Mouse (Mus musculus): Measurements from ENCODE around the gene Dlx2. TPM values are rescaled to one million over a fixed set of nuclear protein-coding genes. Genes with fewer than 3 reads are reported as not detected.

Gene Dlx2
- polyA plus RNA-seq, 1 experiment = 0.11 TPM

- Histone ChIP-seq H3K4me3 (ENCODE audit: control insufficient read depth, low read depth, low read length) (no peak overlapping the region), H3K4me1 (ENCODE audit: control insufficient read depth, insufficient read depth, low read length) (peaks cover 15% of the 10 kb centered on the region), H3K36me3 (ENCODE audit: control insufficient read depth, insufficient read depth, low read length) (no peaks in the 10 kb centered on the region), H3K27ac (ENCODE audit: control insufficient read depth, insufficient read depth, low read depth, low read length) (no peak overlapping the region), H3K27me3 (ENCODE audit: control insufficient read depth, insufficient read depth, low read length) (no peaks in the 10 kb centered on the region)
- TF ChIP-seq CTCF (IDR thresholded peaks at IDR 0.05; ENCODE audit: control insufficient read depth, insufficient read depth, insufficient replicate concordance, low read depth, low read length) (no peak), POLR2A (IDR thresholded peaks at IDR 0.05; ENCODE audit: control insufficient read depth, low read depth, low read length) (no peak)
Observed at GRCm38 (mm10) chr2:71523431-71523830, 23.1 kb downstream of the Dlx2 start.

GRCm38 (mm10) chr2:71522871-71523270, 23.7 kb downstream of the Dlx2 start:
- H3K4me1 ChIP-seq (ENCODE audit: control insufficient read depth, insufficient read depth, low read length) = peaks cover 15% of the 10 kb centered on the region
- H3K27me3 ChIP-seq (ENCODE audit: control insufficient read depth, insufficient read depth, low read length) = no peaks in the 10 kb centered on the region
- no peak overlapping the region for H3K27ac ChIP-seq (ENCODE audit: control insufficient read depth, insufficient read depth, low read depth, low read length)
- no peak overlapping the region for H3K4me3 ChIP-seq (ENCODE audit: control insufficient read depth, low read depth, low read length)
- TF ChIP-seq POLR2A (IDR thresholded peaks at IDR 0.05; ENCODE audit: control insufficient read depth, low read depth, low read length) = no peak
- no peak for TF ChIP-seq CTCF (IDR thresholded peaks at IDR 0.05; ENCODE audit: control insufficient read depth, insufficient read depth, insufficient replicate concordance, low read depth, low read length)
- H3K36me3 ChIP-seq (ENCODE audit: control insufficient read depth, insufficient read depth, low read length) = no peaks in the 10 kb centered on the region

DNA sequence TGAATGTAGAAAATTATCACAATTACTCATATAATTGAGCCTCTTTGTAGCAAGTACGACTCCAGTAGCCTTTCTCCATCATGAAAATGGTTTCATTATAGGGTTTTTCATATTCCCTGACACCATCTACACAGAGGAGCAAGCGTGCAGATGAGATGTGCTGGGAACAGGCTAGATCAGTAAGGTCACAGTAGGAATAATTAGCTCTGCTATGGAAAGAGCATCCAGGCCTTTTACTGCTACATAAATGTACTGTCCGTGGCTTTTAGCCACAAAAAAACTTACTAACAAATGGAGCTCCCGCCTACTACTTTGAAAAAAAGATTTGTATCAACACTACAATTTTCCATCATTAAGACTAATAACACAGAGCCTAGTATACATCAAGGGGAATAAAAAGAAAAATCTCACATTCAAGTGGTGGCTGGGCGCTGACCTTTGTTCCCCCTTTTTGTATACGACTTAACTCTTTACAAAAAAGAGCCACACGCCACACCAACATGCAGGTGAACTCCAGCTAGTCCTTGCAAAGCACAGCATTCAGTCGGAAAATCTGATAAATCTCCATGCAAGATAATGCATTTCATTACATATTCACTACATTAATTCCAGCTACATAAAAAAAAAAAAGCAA, 29.0 kb downstream of the Dlx2 start:
- TF ChIP-seq CTCF (IDR thresholded peaks at IDR 0.05; ENCODE audit: control insufficient read depth, insufficient read depth, insufficient replicate concordance, low read depth, low read length) = no peak
- TF ChIP-seq POLR2A (IDR thresholded peaks at IDR 0.05; ENCODE audit: control insufficient read depth, low read depth, low read length) = no peak
- Histone ChIP-seq H3K27me3 (ENCODE audit: control insufficient read depth, insufficient read depth, low read length) (no peaks in the 10 kb centered on the region), H3K36me3 (ENCODE audit: control insufficient read depth, insufficient read depth, low read length) (no peaks in the 10 kb centered on the region), H3K4me3 (ENCODE audit: control insufficient read depth, low read depth, low read length) (no peak overlapping the region), H3K27ac (ENCODE audit: control insufficient read depth, insufficient read depth, low read depth, low read length) (no peak overlapping the region), H3K4me1 (ENCODE audit: control insufficient read depth, insufficient read depth, low read length) (peaks cover 11% of the 10 kb centered on the region)

DNA sequence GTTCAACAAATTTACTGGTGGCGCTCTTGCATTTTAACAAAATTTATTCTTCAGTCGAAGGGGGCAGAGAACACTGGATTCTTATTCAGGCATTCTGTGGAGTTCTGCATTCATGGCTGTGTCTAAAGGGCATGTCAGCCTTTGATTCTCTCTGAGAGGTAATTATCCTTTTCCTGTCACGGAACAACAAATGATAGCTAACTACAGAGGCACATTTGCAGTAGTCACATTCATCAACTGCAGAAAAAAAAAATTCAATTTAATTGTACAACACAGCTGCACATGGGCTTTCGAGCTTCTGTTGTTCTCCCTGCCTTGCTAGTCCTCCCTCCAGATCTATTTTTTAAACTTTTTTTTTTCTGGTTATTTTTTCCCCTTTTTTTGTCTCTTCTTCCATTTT, 29.6 kb downstream of the Dlx2 start:
- Histone ChIP-seq H3K36me3 (ENCODE audit: control insufficient read depth, insufficient read depth, low read length) (no peaks in the 10 kb centered on the region), H3K27ac (ENCODE audit: control insufficient read depth, insufficient read depth, low read depth, low read length) (no peak overlapping the region), H3K4me3 (ENCODE audit: control insufficient read depth, low read depth, low read length) (no peak overlapping the region), H3K27me3 (ENCODE audit: control insufficient read depth, insufficient read depth, low read length) (no peaks in the 10 kb centered on the region), H3K4me1 (ENCODE audit: control insufficient read depth, insufficient read depth, low read length) (peaks cover 11% of the 10 kb centered on the region)
- TF ChIP-seq POLR2A (IDR thresholded peaks at IDR 0.05; ENCODE audit: control insufficient read depth, low read depth, low read length) = no peak
- TF ChIP-seq CTCF (IDR thresholded peaks at IDR 0.05; ENCODE audit: control insufficient read depth, insufficient read depth, insufficient replicate concordance, low read depth, low read length) = no peak

- Histone ChIP-seq H3K27me3 (ENCODE audit: control insufficient read depth, insufficient read depth, low read length) (no peaks in the 10 kb centered on the region), H3K4me1 (ENCODE audit: control insufficient read depth, insufficient read depth, low read length) (no peaks in the 10 kb centered on the region), H3K4me3 (ENCODE audit: control insufficient read depth, low read depth, low read length) (no peak overlapping the region), H3K36me3 (ENCODE audit: control insufficient read depth, insufficient read depth, low read length) (no peaks in the 10 kb centered on the region), H3K27ac (ENCODE audit: control insufficient read depth, insufficient read depth, low read depth, low read length) (no peak overlapping the region)
- TF ChIP-seq POLR2A (IDR thresholded peaks at IDR 0.05; ENCODE audit: control insufficient read depth, low read depth, low read length) (no peak), CTCF (IDR thresholded peaks at IDR 0.05; ENCODE audit: control insufficient read depth, insufficient read depth, insufficient replicate concordance, low read depth, low read length) (no peak)
Observed at GRCm38 (mm10) chr2:71512326-71512725, 34.2 kb downstream of the Dlx2 start.

DNA sequence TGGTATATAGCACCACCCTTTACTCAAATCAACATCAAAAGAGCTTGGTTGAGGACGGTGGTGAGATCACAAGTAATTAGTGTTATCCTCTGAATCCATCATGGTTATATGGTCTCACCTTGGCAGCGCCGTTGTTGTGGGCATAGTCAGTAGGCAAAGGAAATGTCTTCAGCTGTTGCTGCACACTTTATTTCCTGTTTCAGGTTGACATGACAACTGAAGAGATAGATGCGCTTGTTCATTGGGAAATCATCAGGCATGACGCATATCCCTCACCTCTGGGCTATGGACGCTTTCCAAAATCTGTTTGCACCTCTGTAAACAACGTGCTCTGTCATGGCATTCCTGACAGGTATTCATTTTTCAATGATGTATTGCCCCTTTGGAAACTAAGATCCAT, 35.3 kb downstream of the Dlx2 start:
- Histone ChIP-seq H3K27me3 (ENCODE audit: control insufficient read depth, insufficient read depth, low read length) (no peaks in the 10 kb centered on the region), H3K27ac (ENCODE audit: control insufficient read depth, insufficient read depth, low read depth, low read length) (no peak overlapping the region), H3K4me1 (ENCODE audit: control insufficient read depth, insufficient read depth, low read length) (no peaks in the 10 kb centered on the region), H3K4me3 (ENCODE audit: control insufficient read depth, low read depth, low read length) (no peak overlapping the region), H3K36me3 (ENCODE audit: control insufficient read depth, insufficient read depth, low read length) (no peaks in the 10 kb centered on the region)
- TF ChIP-seq CTCF (IDR thresholded peaks at IDR 0.05; ENCODE audit: control insufficient read depth, insufficient read depth, insufficient replicate concordance, low read depth, low read length) (no peak), POLR2A (IDR thresholded peaks at IDR 0.05; ENCODE audit: control insufficient read depth, low read depth, low read length) (no peak)

- Histone ChIP-seq H3K4me3 (ENCODE audit: control insufficient read depth, low read depth, low read length) (no peak overlapping the region), H3K27ac (ENCODE audit: control insufficient read depth, insufficient read depth, low read depth, low read length) (no peak overlapping the region), H3K27me3 (ENCODE audit: control insufficient read depth, insufficient read depth, low read length) (no peaks in the 10 kb centered on the region), H3K4me1 (ENCODE audit: control insufficient read depth, insufficient read depth, low read length) (no peaks in the 10 kb centered on the region), H3K36me3 (ENCODE audit: control insufficient read depth, insufficient read depth, low read length) (no peaks in the 10 kb centered on the region)
- TF ChIP-seq POLR2A (IDR thresholded peaks at IDR 0.05; ENCODE audit: control insufficient read depth, low read depth, low read length) (no peak), CTCF (IDR thresholded peaks at IDR 0.05; ENCODE audit: control insufficient read depth, insufficient read depth, insufficient replicate concordance, low read depth, low read length) (no peak)
Observed at GRCm38 (mm10) chr2:71504852-71505251, 41.7 kb downstream of the Dlx2 start.

Measured in testis, adult 2 months (tissue).